Mouse (Mus musculus) left cerebral cortex, postnatal 25 days (tissue): Measurements from ENCODE around the gene Nfya. TPM values are rescaled to one million over a fixed set of nuclear protein-coding genes. Genes with fewer than 3 reads are reported as not detected.
"Not testable (repeated sequence)": the region's sequence is repeated elsewhere in the genome, so short reads cannot be mapped to it uniquely, and the experiment has no call there.

Source experiments
- DNase-seq, 2 experiments: peaks; one replicate each; pipeline ENCODE4 v3.0.0; 2022; ENCODE audit warnings: low spot score in 2 of 2, mixed read lengths in 1 of 2
- intact Hi-C: fragments of 180-260 bp; cut with DNase I; formaldehyde crosslinking; loops from one replicate; pipeline ENCODE4 v1.15.1; 2025
- total RNA-seq, 2 experiments: library from RNA; stranded (reverse); gene quantifications; 2 replicates each; pipeline ENCODE4 v1.2.3; 2021

Nfya gene
- total RNA-seq, 2 experiments from 2014 or later = 27.5 to 31.8 TPM

DNA sequence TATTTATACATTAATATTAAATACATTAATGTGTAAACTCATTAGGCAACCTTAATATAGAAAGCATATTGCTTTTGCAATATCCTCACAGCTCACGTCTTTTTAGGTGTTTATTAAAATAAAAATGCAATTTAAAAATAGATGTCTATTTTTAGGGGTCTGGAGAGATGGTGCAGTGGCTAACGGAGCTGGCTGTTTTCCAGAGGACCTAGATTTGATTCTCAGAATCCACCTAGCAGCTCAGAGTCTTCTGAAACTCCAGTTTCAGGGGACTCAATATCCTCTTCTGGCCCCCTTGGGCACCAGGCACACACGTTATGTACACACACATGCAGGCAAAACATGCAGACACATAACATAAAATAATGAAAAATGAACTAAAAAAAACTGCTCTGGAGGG is 47.4 kb downstream of the Nfya start:
- intact Hi-C loops = no loop called here
- no peak for DNase-seq

DNA sequence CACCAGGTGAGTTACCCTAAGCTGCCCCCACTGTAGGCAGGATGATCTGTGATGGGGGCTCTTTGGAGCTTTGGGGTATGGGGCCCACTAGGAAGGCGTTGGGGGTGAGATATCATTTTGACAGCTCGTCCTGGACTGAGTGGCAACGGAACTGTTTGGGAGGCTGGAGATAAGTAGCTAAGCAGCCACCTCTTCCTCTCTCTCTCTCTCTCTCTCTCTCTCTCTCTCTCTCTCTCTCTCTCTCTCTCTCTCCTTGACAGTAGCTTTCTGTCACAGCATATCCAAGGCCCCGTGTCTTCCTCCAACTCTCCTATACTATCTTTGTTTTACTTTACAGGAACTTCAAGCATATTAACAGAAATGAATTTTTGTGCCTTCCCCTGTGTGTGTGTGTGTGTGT is 49.2 kb downstream of the Nfya start:
- intact Hi-C loops = no loop called here
- DNase-seq = no peak

DNA sequence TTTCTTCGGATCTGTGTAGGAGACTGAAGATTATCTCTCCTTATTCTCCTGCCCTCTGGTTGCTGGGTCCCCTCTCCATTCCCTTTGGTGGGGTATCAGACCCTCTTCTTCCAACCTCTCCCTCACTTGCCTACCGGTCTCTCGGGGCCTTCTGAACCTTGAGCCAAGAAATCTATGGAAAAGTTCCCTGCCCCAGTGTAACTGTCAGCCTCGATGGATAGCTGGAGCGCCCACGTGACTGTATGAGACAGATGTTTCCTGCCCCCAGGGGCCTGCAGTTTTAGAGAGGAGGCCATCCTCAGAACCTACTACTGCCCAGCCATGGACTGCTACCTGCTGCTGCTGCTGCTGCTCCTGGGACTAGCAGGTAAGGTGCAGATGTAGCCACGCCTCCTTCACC is 50.1 kb downstream of the Nfya start, which contains the start of gene Treml1:
Gene Treml1 (plus strand): TSS at position 301 of the 400 bp plus-strand sequence.
- no peak for DNase-seq
- intact Hi-C loops = no loop called here

- peak in 1 of 2 experiments; percentile 46 for DNase-seq
Measured at GRCm38 (mm10) chr17:48357892-48358291, 51.8 kb downstream of the Nfya start.

DNA sequence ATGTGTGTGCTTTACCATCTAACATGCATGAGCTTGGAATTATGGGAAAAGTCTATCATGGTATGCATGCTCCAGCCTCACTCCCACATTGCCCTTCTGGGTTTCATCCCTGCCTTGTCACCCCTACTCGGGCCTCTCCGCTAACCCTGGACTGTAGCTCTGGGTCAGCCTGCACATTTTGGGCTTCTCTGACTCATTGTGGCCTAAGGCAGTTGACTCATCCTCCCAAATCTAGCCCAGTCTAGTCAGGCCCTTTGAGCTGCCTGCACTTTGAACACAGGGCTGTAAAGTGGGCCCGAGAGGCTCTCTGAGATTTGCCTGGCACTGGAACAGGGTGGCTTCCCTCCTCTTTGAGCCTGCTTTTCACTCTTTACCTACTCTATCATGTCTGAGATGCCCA is 53.9 kb downstream of the Nfya start:
- intact Hi-C loops = no loop called here
- no peak for DNase-seq

More at GRCm38 (mm10) chr17:48357892-48358291, 51.8 kb downstream of the Nfya start:
- intact Hi-C loops = no loop called here

DNA sequence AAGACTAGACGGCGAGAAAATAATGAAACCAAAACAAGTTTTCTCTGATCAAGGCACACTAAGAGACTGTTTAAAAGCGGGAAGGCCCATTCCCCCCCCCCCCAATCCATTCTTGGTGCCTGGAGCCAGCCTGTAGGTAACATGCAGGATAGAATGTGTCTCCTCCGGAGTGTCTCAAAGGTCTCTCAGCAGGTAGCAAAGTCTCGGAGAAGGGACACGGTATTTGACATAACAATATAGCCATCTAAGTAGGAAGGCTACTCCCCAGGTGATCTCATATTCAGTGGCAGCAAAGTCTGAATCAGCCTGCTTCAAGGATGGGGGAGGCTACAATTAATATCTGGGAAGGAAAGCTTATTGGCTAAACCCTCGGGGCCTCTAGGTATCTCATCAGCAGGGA is 56.7 kb downstream of the Nfya start:
- DNase-seq, intact Hi-C loops: not testable (repeated sequence)

- no peak for DNase-seq
- intact Hi-C loops = no loop called here
Measured at GRCm38 (mm10) chr17:48350681-48351193, 59.0 kb downstream of the Nfya start.

DNA sequence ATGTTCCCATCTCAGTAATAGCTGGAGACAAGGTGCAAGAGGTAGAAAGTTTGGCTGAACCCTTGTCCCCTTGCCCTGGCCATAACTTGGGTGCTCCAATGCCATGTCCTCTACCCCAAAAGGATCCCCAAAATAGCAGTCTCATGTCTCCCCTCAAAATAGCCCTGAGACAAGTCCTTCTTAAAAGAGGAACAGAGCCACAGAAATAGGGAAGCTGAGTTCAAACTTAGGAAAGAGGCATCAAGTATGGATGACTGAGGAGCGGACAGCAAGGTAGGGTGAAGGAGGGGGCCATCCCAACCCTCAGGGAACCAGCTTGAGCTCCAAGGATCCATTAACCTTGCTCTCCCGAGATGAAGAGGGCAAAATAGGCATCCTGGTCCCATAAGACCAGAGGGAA is 62.4 kb downstream of the Nfya start:
- intact Hi-C loops = loop anchor here (5.0 kb wide), 1 partner anchor 60 kb away; the partner anchor contains the start of gene Nfya
- no peak for DNase-seq

GRCm38 (mm10) chr17:48346834-48347233 is 62.9 kb downstream of the Nfya start:
- intact Hi-C loops = loop anchor here (5.0 kb wide), 1 partner anchor 60 kb away; the partner anchor contains the start of gene Nfya
- peak in 1 of 2 experiments; percentile 60 for DNase-seq

DNA sequence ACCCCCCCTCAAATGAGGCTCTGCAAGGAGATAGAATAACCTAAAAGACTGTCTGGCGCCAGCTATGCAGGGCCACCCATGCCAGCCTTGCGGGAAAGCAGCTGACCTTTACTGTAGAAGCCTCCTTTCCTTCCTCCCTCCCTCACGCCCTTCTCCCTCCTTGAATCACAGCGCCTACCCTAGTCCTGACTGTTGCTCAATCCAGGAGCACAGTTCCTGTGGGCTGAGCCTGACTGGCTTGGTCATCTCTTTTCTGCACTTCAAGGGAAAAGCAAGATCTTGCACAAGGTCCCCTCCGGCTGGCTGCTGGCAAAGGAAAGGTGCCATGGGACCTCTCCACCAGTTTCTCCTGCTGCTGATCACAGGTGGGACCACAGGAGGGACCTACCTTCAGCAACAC is 63.5 kb downstream of the Nfya start, which contains the start of gene Trem2:
Gene Trem2 (plus strand): TSS at position 171 of the 400 bp plus-strand sequence.
- DNase-seq = peak in 1 of 2 experiments; percentile 41
- intact Hi-C loops = loop anchor here (5.0 kb wide), 1 partner anchor 61 kb away; the partner anchor contains the start of gene Nfya

- no peak for DNase-seq
- intact Hi-C loops = loop anchor here (5.0 kb wide), 1 partner anchor 61 kb away; the partner anchor contains the start of gene Nfya
Measured at GRCm38 (mm10) chr17:48345824-48346223, 63.9 kb downstream of the Nfya start.

DNA sequence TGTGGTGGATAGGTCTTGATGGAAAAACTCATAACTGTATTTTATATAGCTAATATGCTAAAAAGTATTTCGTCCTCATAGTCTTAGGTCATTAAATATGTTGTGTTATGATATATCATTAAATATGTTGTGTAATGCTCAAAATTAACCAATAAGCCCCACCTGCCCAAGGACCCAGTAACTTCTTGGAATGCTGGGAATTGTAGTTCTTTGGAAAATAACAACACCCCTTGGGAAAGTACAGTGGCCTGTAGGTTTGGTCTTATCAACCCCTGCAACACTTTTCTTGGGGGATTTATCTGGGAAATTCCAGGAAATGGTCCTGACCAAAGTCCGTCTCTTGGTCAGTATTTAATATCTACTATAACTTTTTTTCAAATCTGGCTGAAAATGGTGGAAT is 66.6 kb downstream of the Nfya start:
- intact Hi-C loops = no loop called here

DNA sequence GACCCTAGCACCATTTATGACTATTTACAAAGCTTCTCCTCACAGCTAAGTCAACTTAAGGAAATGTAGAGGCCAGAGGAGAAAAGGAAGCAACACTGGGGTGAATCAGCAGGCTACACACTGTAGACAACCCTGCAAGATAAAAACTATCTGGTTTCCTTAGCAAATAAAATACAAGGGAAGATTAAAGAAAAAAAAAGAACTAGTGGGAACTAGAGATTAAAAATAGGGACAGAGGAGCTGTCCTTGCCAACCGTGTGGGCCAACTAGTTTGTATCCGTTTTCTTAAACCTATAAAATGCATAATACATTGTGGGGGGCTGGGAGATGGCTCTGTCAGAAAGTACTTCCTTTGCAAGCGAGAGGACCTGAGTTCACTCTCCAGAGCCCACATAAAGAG is 67.8 kb downstream of the Nfya start:
- DNase-seq = peak in 1 of 2 experiments; percentile 73
- intact Hi-C loops = no loop called here

More for the DNA sequence above, 66.6 kb downstream of the Nfya start:
- DNase-seq = no peak

GRCm38 (mm10) chr17:48340267-48340666 is 69.4 kb downstream of the Nfya start:
- DNase-seq = no peak
- intact Hi-C loops = no loop called here

Other genes starting within 250 kb of the Nfya start
- not detected for gene A530064D06Rik, start 242.6 kb downstream of the Nfya start, total RNA-seq
- gene Trem1, start 177.1 kb downstream of the Nfya start, total RNA-seq = not detected
- gene Trem3, start 162.1 kb downstream of the Nfya start, total RNA-seq = under 1 TPM; 0.34 to 0.37 TPM
- not detected for gene Treml4, start 145.6 kb downstream of the Nfya start, total RNA-seq
- gene Treml2, start 110.4 kb downstream of the Nfya start, total RNA-seq = under 1 TPM; 0.18 to 0.57 TPM
- under 1 TPM; 0.07 to 0.11 TPM for gene B430306N03Rik, start 93.8 kb downstream of the Nfya start, total RNA-seq
- 10 to 100 TPM in 1 of 2 experiments, 1 to 10 TPM in 1; 8.1 to 13.8 TPM for gene Trem2, start 63.5 kb downstream of the Nfya start, total RNA-seq
- gene Treml1, start 50.0 kb downstream of the Nfya start, total RNA-seq = not detected
- 1 to 10 TPM; 7.8 to 9.5 TPM for gene Oard1, start 108 bp upstream of the Nfya start, total RNA-seq
- not detected for gene Apobec2, start 23.0 kb upstream of the Nfya start, total RNA-seq
- not detected for gene Tspo2, start 41.6 kb upstream of the Nfya start, total RNA-seq
- under 1 TPM; 0.11 to 0.27 TPM for gene Unc5cl, start 45.0 kb upstream of the Nfya start, total RNA-seq